8 mouse cellular contexts compared by ENCODE assay signal in genomic region chr15:83121709-83122565, GRCm38 (mm10). TPM values are rescaled to one million over a fixed set of nuclear protein-coding genes. Genes with fewer than 3 reads are reported as not detected.
A peak's percentile ranks its signal among the peaks of the same experiment; 100 is the strongest.
DNase-seq lines count a peak whose midpoint lies in the region; ATAC-seq and TF ChIP-seq lines count a peak whose summit lies in the region.

No protein-coding gene starts in this region.

- peak overlapping the region; percentile 93 for H3K9ac ChIP-seq in forebrain, postnatal 0 days
- peak overlapping the region; percentile 64; the same call in 1 of the 2 replicates for H3K9ac ChIP-seq in intestine, postnatal 0 days (ENCODE audit: low read depth, low read length)
- peak overlapping the region; percentile 78 for H3K9ac ChIP-seq in liver, embryonic 12.5 days

- WGBS in cerebellum, adult 2 months: 2% methylated on average over 43 of the region's 43 CpGs
- 2% methylated on average over 43 of the region's 43 CpGs for WGBS in forebrain, postnatal 0 days
- 2% methylated on average over 43 of the region's 43 CpGs for WGBS in intestine, postnatal 0 days
- WGBS in liver, embryonic 12.5 days (ENCODE audit: insufficient replicate concordance): 4% methylated on average over 42 of the region's 43 CpGs
- WGBS in thymus, adult 2 months: 5% methylated on average over 43 of the region's 43 CpGs

- DNase-seq in layer of hippocampus, adult 11-12 months (ENCODE audit: low spot score): peak; percentile 60
- no peak for DNase-seq in layer of hippocampus, adult 9-10 months (ENCODE audit: low spot score)
- peak; percentile 57 to 59 for DNase-seq in cerebellum, adult 2 months
- DNase-seq in forebrain, postnatal 0 days: peak; percentile 82
- peak; percentile 78 for DNase-seq in naive thymus-derived CD4-positive, alpha-beta T cell, adult 2 months (ENCODE audit: low read depth)
- peak; percentile 60 for DNase-seq in thymus, adult 2 months

- peaks cover 5% of the 10 kb centered on the region; the same call in 1 of the 2 replicates for H3K4me1 ChIP-seq in cerebellum, adult 2 months (ENCODE audit: control insufficient read depth, insufficient read depth, low read length)
- H3K4me1 ChIP-seq in forebrain, postnatal 0 days (ENCODE audit: insufficient read depth): no peaks in the 10 kb centered on the region
- H3K4me1 ChIP-seq in intestine, postnatal 0 days (replicated peaks; ENCODE audit: control insufficient read depth, insufficient read depth, low read length): no peaks in the 10 kb centered on the region; the same call in 1 of the 2 replicates
- peaks cover 17% of the 10 kb centered on the region for H3K4me1 ChIP-seq in liver, embryonic 12.5 days
- peaks cover 6% of the 10 kb centered on the region for H3K4me1 ChIP-seq in thymus, adult 2 months (replicated peaks; ENCODE audit: control insufficient read depth, insufficient read depth, low read length)

- no peak overlapping the region for H3K27ac ChIP-seq in cerebellum, adult 2 months (ENCODE audit: insufficient read depth, low read length)
- peak overlapping the region; percentile 93 for H3K27ac ChIP-seq in forebrain, postnatal 0 days (ENCODE audit: low read depth, low read length)
- H3K27ac ChIP-seq in intestine, postnatal 0 days (ENCODE audit: low read depth, low read length): no peak overlapping the region
- peak overlapping the region; percentile 71 for H3K27ac ChIP-seq in liver, embryonic 12.5 days
- peak overlapping the region; percentile 43; the same call in 1 of the 2 replicates for H3K27ac ChIP-seq in thymus, adult 2 months (ENCODE audit: control insufficient read depth, insufficient read depth, low read length)

- H3K4me2 ChIP-seq in forebrain, postnatal 0 days (ENCODE audit: low read depth): peak overlapping the region; percentile 68
- peak overlapping the region; percentile 74 for H3K4me2 ChIP-seq in intestine, postnatal 0 days (replicated peaks; ENCODE audit: low read depth)
- H3K4me2 ChIP-seq in liver, embryonic 12.5 days: peak overlapping the region; percentile 90

- peaks cover 49% of the 10 kb centered on the region for H3K36me3 ChIP-seq in forebrain, postnatal 0 days (ENCODE audit: insufficient read depth)
- peaks cover 41% of the 10 kb centered on the region for H3K36me3 ChIP-seq in intestine, postnatal 0 days (ENCODE audit: control insufficient read depth, insufficient read depth)
- peaks cover 60% of the 10 kb centered on the region for H3K36me3 ChIP-seq in liver, embryonic 12.5 days
- H3K36me3 ChIP-seq in thymus, adult 2 months (ENCODE audit: control insufficient read depth, insufficient read depth, low read length): peaks cover 25% of the 10 kb centered on the region

- no peaks in the 10 kb centered on the region for H3K27me3 ChIP-seq in cerebellum, adult 2 months (ENCODE audit: control insufficient read depth, insufficient read depth, low read length)
- H3K27me3 ChIP-seq in forebrain, postnatal 0 days (ENCODE audit: insufficient read depth, low read length): no peaks in the 10 kb centered on the region
- no peaks in the 10 kb centered on the region for H3K27me3 ChIP-seq in intestine, postnatal 0 days (replicated peaks; ENCODE audit: control insufficient read depth, insufficient read depth, low read length)
- no peaks in the 10 kb centered on the region for H3K27me3 ChIP-seq in liver, embryonic 12.5 days (replicated peaks)
- no peaks in the 10 kb centered on the region for H3K27me3 ChIP-seq in thymus, adult 2 months (ENCODE audit: control insufficient read depth, insufficient read depth, low read length)

- peak; percentile 72 for ATAC-seq in forebrain, postnatal 0 days
- peak; percentile 12; the same call in 1 of the 2 replicates for ATAC-seq in intestine, postnatal 0 days
- peak; percentile 44 for ATAC-seq in liver, embryonic 12.5 days

- no peak for TF ChIP-seq POLR2A in cerebellum, adult 2 months (IDR thresholded peaks at IDR 0.05; ENCODE audit: borderline replicate concordance, insufficient read depth, low read length)
- no peak for TF ChIP-seq POLR2A in thymus, adult 2 months (IDR thresholded peaks at IDR 0.05; ENCODE audit: control insufficient read depth, extremely low read depth, insufficient read depth, low read length, poor library complexity)

- no peak for TF ChIP-seq CTCF in cerebellum, adult 2 months (IDR thresholded peaks at IDR 0.05; ENCODE audit: borderline replicate concordance, insufficient read depth, low read depth, low read length)
- TF ChIP-seq CTCF in forebrain, postnatal 0 days (IDR thresholded peaks at IDR 0.05; ENCODE audit: low read depth): peak; percentile 49
- peak; percentile 46 for TF ChIP-seq CTCF in intestine, postnatal 0 days (IDR thresholded peaks at IDR 0.05; ENCODE audit: low read depth)
- TF ChIP-seq CTCF in thymus, adult 2 months (IDR thresholded peaks at IDR 0.05; ENCODE audit: borderline replicate concordance, control insufficient read depth, extremely low read depth, insufficient read depth, low read length, poor library complexity): no peak

- H3K9me3 ChIP-seq in forebrain, postnatal 0 days (ENCODE audit: low read length): no peaks in the 10 kb centered on the region
- no peaks in the 10 kb centered on the region for H3K9me3 ChIP-seq in intestine, postnatal 0 days (ENCODE audit: control insufficient read depth)
- no peaks in the 10 kb centered on the region for H3K9me3 ChIP-seq in liver, embryonic 12.5 days (replicated peaks)

- H3K4me3 ChIP-seq in cerebellum, adult 2 months (replicated peaks; ENCODE audit: insufficient read depth, low read depth, low read length): peak overlapping the region; percentile 65
- peak overlapping the region; percentile 82 for H3K4me3 ChIP-seq in forebrain, postnatal 0 days (ENCODE audit: low read depth, low read length)
- H3K4me3 ChIP-seq in intestine, postnatal 0 days (ENCODE audit: low read depth, low read length): peak overlapping the region; percentile 76
- peak overlapping the region; percentile 85 for H3K4me3 ChIP-seq in liver, embryonic 12.5 days
- H3K4me3 ChIP-seq in thymus, adult 2 months (ENCODE audit: control insufficient read depth, insufficient read depth, low read length): peak overlapping the region; percentile 79

RNA-seq across cellular contexts. Expression of gene Rrp7a, which starts 0.7 kb away (rescaled TPM):
- 109 and 114 TPM in 2 replicates for polyA plus RNA-seq in cerebellum, adult 2 months (2012; rRNA removed)
- 104 and 122 TPM in 2 replicates for total RNA-seq in forebrain, postnatal 0 days (2014; rRNA removed)
- polyA plus RNA-seq in forebrain, postnatal 0 days (2015; fragmentation: Nextera tagmentation; extraction: Ambion mirVana): 89.5 and 94.9 TPM in 2 replicates
- 32.1 and 32.7 TPM in 2 replicates for polyA plus RNA-seq in intestine, postnatal 0 days (2015; fragmentation: Nextera tagmentation; extraction: Ambion mirVana)
- polyA plus RNA-seq in liver, embryonic 12.5 days (2016; fragmentation: Nextera tagmentation; extraction: Ambion mirVana): 36.5 and 42.3 TPM in 2 replicates
- polyA plus RNA-seq in thymus, adult 2 months (2012; rRNA removed): 168 and 179 TPM in 2 replicates

RNA-seq across cellular contexts. Expression of gene Poldip3, which starts 27.2 kb away (rescaled TPM):
- 73.3 and 74.1 TPM in 2 replicates for polyA plus RNA-seq in cerebellum, adult 2 months (2012; rRNA removed)
- 86.6 and 100 TPM in 2 replicates for total RNA-seq in forebrain, postnatal 0 days (2014; rRNA removed)
- polyA plus RNA-seq in forebrain, postnatal 0 days (2015; fragmentation: Nextera tagmentation; extraction: Ambion mirVana): 95.9 and 103 TPM in 2 replicates
- 49.8 and 51.6 TPM in 2 replicates for polyA plus RNA-seq in intestine, postnatal 0 days (2015; fragmentation: Nextera tagmentation; extraction: Ambion mirVana)
- 83.0 and 86.7 TPM in 2 replicates for polyA plus RNA-seq in liver, embryonic 12.5 days (2016; fragmentation: Nextera tagmentation; extraction: Ambion mirVana)
- 108 and 123 TPM in 2 replicates for polyA plus RNA-seq in thymus, adult 2 months (2012; rRNA removed)

RNA-seq across cellular contexts. Expression of gene Serhl, which starts 32.6 kb away (rescaled TPM):
- 16.5 and 19.2 TPM in 2 replicates for polyA plus RNA-seq in cerebellum, adult 2 months (2012; rRNA removed)
- total RNA-seq in forebrain, postnatal 0 days (2014; rRNA removed): 7.2 and 11.9 TPM in 2 replicates
- 39.1 and 42.6 TPM in 2 replicates for polyA plus RNA-seq in forebrain, postnatal 0 days (2015; fragmentation: Nextera tagmentation; extraction: Ambion mirVana)
- polyA plus RNA-seq in intestine, postnatal 0 days (2015; fragmentation: Nextera tagmentation; extraction: Ambion mirVana): 58.5 and 65.6 TPM in 2 replicates
- polyA plus RNA-seq in liver, embryonic 12.5 days (2016; fragmentation: Nextera tagmentation; extraction: Ambion mirVana): 24.5 and 28.0 TPM in 2 replicates
- polyA plus RNA-seq in thymus, adult 2 months (2012; rRNA removed): 64.9 and 82.9 TPM in 2 replicates

RNA-seq across cellular contexts. Expression of gene Cyb5r3, which starts 50.5 kb away (rescaled TPM):
- 63.5 and 68.6 TPM in 2 replicates for polyA plus RNA-seq in cerebellum, adult 2 months (2012; rRNA removed)
- total RNA-seq in forebrain, postnatal 0 days (2014; rRNA removed): 81.2 and 92.5 TPM in 2 replicates
- 88.3 and 149 TPM in 2 replicates for polyA plus RNA-seq in forebrain, postnatal 0 days (2015; fragmentation: Nextera tagmentation; extraction: Ambion mirVana)
- polyA plus RNA-seq in intestine, postnatal 0 days (2015; fragmentation: Nextera tagmentation; extraction: Ambion mirVana): 117 and 126 TPM in 2 replicates
- 151 and 172 TPM in 2 replicates for polyA plus RNA-seq in liver, embryonic 12.5 days (2016; fragmentation: Nextera tagmentation; extraction: Ambion mirVana)
- 60.5 and 61.7 TPM in 2 replicates for polyA plus RNA-seq in thymus, adult 2 months (2012; rRNA removed)

Comparison
In these comparisons a context has a peak if more than half of its experiments do, and no peak if none do; other contexts are left out.
1. H3K27ac ChIP-seq: peak in forebrain, postnatal 0 days (single experiment), liver, embryonic 12.5 days (single experiment) and thymus, adult 2 months (single experiment); none in cerebellum, adult 2 months (single experiment) and intestine, postnatal 0 days (single experiment).
2. CTCF ChIP-seq: peak in forebrain, postnatal 0 days (single experiment) and intestine, postnatal 0 days (single experiment); none in cerebellum, adult 2 months (single experiment) and thymus, adult 2 months (single experiment).
3. ATAC-seq: peak in every context shown above with its lines; median percentile 72 in forebrain, postnatal 0 days; 44 in liver, embryonic 12.5 days; 12 in intestine, postnatal 0 days.
4. Peak in every context shown above with its lines, with median percentiles within 50 percentile points of each other: H3K4me3 ChIP-seq, H3K4me2 ChIP-seq and H3K9ac ChIP-seq.